Mouse (Mus musculus): ENCODE data around the gene Rhox2e. TPM values are rescaled to one million over a fixed set of nuclear protein-coding genes. Genes with fewer than 3 reads are reported as not detected.

Rhox2e gene
- not detected in 2 replicates for polyA plus RNA-seq (2012; rRNA removed; ENCODE audit: low replicate concordance)

GRCm38 (mm10) chrX:37530152-37530551 is at the start of gene Rhox2e:
TSS of gene Rhox2e (plus strand) at chrX:37530452.

GRCm38 (mm10) chrX:37514059-37514458 is 16.2 kb upstream of the Rhox2e start, which contains the start of gene Rhox4d:
TSS of gene Rhox4d (plus strand) at chrX:37514359.

GRCm38 (mm10) chrX:37541719-37542118 is 11.5 kb downstream of the Rhox2e start, which contains the start of gene Rhox3e:
TSS of gene Rhox3e (plus strand) at chrX:37542019.

DNA sequence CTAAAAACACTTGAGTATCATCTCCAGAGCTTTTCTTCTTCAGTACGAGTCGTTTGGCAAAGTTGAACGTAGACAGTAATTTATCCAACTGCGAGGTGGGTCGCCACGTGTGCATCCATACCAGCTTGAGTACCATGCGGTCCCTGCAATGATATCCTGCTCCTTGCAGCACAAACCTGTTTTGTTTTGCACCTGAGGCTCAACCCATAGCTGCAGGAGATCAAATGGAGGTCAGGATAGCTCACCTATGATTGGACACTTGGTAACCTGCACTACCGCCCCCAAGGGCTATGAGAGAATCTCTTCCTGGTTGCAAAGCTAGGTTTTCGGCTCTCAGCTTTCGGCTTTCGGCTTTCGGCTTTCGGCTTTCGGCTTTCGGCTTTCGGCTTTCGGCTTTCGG is 26.9 kb downstream of the Rhox2e start, which contains the start of gene Rhox4e:
Gene Rhox4e, plus strand, starts transcription at position 301 of the 400 bp plus-strand sequence.

DNA sequence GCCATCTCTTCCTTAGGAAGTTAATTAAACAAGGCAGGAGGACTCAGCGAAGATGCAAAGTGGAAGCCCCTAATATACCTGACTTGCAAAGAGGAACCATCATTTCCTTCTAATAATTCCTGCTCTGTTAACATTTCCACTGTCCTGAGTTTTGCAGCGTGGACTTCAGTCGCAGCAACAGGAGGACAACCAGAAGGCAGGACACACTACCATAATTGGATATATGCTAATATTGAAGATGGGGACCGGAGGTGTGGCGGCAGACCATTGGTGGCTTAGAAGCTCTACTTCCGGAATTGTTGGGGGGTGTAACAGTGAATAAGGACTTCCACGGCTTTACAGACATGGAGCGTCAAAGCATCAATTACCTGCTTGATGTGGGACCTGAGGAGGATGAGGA is 40.9 kb downstream of the Rhox2e start, which contains the start of gene Rhox2f:
Gene Rhox2f, plus strand, starts transcription at position 301 of the 400 bp plus-strand sequence.

DNA sequence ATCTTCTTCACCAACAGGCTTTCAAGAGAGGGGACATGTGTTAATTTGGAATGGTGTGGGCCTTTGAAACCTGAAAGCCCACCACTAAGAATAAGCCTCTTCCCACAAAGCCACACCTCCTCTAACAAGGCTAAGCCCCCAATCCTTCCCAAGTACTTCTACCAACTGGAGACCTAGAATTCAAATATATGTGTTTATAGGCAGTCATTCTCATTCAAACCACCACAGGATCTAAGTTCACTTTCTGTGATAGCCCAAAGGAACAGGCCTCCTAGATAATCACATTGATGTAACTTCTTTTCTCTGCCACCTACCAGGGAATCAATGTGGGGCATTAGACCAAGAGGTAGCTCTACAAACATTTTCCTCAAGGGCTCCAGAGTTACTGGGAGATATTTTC is 50.4 kb downstream of the Rhox2e start, which contains the start of gene Rhox3f:
Gene Rhox3f, plus strand, starts transcription at position 301 of the 400 bp plus-strand sequence.

Other genes with a start within 250 kb of the Rhox2e start
- gene Rhox3a2, start 150.4 kb upstream of the Rhox2e start, polyA plus RNA-seq (2012; rRNA removed; ENCODE audit: low replicate concordance) = not detected in 2 replicates
- not detected in 2 replicates for gene Rhox4a2, start 139.6 kb upstream of the Rhox2e start, polyA plus RNA-seq (2012; rRNA removed; ENCODE audit: low replicate concordance)
- gene Rhox2b, start 118.4 kb upstream of the Rhox2e start, polyA plus RNA-seq (2012; rRNA removed; ENCODE audit: low replicate concordance) = not detected in 2 replicates
- not detected in 2 replicates for gene Rhox4b, start 98.0 kb upstream of the Rhox2e start, polyA plus RNA-seq (2012; rRNA removed; ENCODE audit: low replicate concordance)
- not detected in 2 replicates for gene Rhox2c, start 76.8 kb upstream of the Rhox2e start, polyA plus RNA-seq (2012; rRNA removed; ENCODE audit: low replicate concordance)
- gene Rhox3c, start 71.9 kb upstream of the Rhox2e start, polyA plus RNA-seq (2012; rRNA removed; ENCODE audit: low replicate concordance) = not detected in 2 replicates
- not detected in 2 replicates for gene Rhox4c, start 50.1 kb upstream of the Rhox2e start, polyA plus RNA-seq (2012; rRNA removed; ENCODE audit: low replicate concordance)
- gene Rhox2d, start 37.0 kb upstream of the Rhox2e start, polyA plus RNA-seq (2012; rRNA removed; ENCODE audit: low replicate concordance) = not detected in 2 replicates
- not detected in 2 replicates for gene Rhox4d, start 16.1 kb upstream of the Rhox2e start, polyA plus RNA-seq (2012; rRNA removed; ENCODE audit: low replicate concordance)
- not detected in 2 replicates for gene Rhox3e, start 11.6 kb downstream of the Rhox2e start, polyA plus RNA-seq (2012; rRNA removed; ENCODE audit: low replicate concordance)
- gene Rhox4e, start 27.0 kb downstream of the Rhox2e start, polyA plus RNA-seq (2012; rRNA removed; ENCODE audit: low replicate concordance) = not detected in 2 replicates
- not detected in 2 replicates for gene Rhox2f, start 41.0 kb downstream of the Rhox2e start, polyA plus RNA-seq (2012; rRNA removed; ENCODE audit: low replicate concordance)
- not detected in 2 replicates for gene Rhox3f, start 50.5 kb downstream of the Rhox2e start, polyA plus RNA-seq (2012; rRNA removed; ENCODE audit: low replicate concordance)
- gene Rhox4f, start 77.3 kb downstream of the Rhox2e start, polyA plus RNA-seq (2012; rRNA removed; ENCODE audit: low replicate concordance) = not detected in 2 replicates
- not detected in 2 replicates for gene Rhox3g, start 98.2 kb downstream of the Rhox2e start, polyA plus RNA-seq (2012; rRNA removed; ENCODE audit: low replicate concordance)
- gene Rhox2g, start 113.0 kb downstream of the Rhox2e start, polyA plus RNA-seq (2012; rRNA removed; ENCODE audit: low replicate concordance) = not detected in 2 replicates
- not detected in 2 replicates for gene Rhox4g, start 120.9 kb downstream of the Rhox2e start, polyA plus RNA-seq (2012; rRNA removed; ENCODE audit: low replicate concordance)
- not detected in 2 replicates for gene Rhox3h, start 138.3 kb downstream of the Rhox2e start, polyA plus RNA-seq (2012; rRNA removed; ENCODE audit: low replicate concordance)
- gene Rhox2h, start 142.8 kb downstream of the Rhox2e start, polyA plus RNA-seq (2012; rRNA removed; ENCODE audit: low replicate concordance) = not detected in 2 replicates